Mouse (Mus musculus): ENCODE data around the gene Mrpl23.

DNA sequence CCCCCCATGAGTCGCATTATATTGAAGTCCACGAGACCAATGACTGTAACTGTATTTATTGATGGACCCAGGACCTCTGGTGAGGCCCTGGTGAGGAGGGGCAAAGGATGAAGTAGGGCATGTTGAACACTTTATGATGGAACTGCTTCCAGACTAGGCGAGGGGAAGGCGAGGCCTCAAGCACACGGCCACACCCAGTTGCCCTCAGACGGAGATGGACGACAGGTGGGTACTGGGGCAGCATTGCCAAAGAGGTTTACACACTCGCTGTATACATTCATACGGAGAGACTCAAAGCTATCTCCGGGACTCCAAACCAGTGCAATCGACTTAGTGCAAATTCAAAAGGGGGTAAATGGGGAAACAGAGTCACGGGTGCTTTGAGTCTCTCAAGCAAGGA, 43.0 kb downstream of the Mrpl23 start:
- TF ChIP-seq POLR2A (IDR thresholded peaks at IDR 0.05; ENCODE audit: low read depth, low read length) (no peak), CTCF (conservative IDR thresholded peaks at IDR 0.05; ENCODE audit: insufficient read depth, insufficient read length, low read depth, low read length) (no peak)

All from kidney, adult 2 months (tissue).